Mouse (Mus musculus) heart, embryonic 14.5 days (tissue): ENCODE results near the gene Pstpip1. TPM values are rescaled to one million over a fixed set of nuclear protein-coding genes. Genes with fewer than 3 reads are reported as not detected.

Experiments
- ATAC-seq: fragments of 200-750 bp; cut with Nextera tagmentation; 2 replicates; pipeline ENCODE4 v1.8.0; 2017; ENCODE audit warnings: low read depth, moderate TSS enrichment; ENCODE audit not compliant: insufficient number of reproducible peaks, insufficient read depth, low FRiP score
- H3K27ac ChIP-seq, 2 experiments: fragments of 200-500 bp in 1 of 2; fragments of 300-500 bp in 1 of 2; sonication (generic) in 1 of 2; replicated peaks in 1 of 2; 2 replicates each; pipeline ENCODE4 v1.5.1; 2012 to 2014; ENCODE audit warnings: low read depth in 2 of 2, low read length in 2 of 2, control low read depth in 1 of 2, mild to moderate bottlenecking in 1 of 2, mixed read lengths in 1 of 2; ENCODE audit not compliant: control insufficient read depth in 1 of 2, insufficient read depth in 1 of 2
- H3K27me3 ChIP-seq: fragments of 300-500 bp; sonication (generic); 2 replicates; pipeline ENCODE4 v1.6.1; 2014; ENCODE audit warnings: mild to moderate bottlenecking, low read length, control low read depth; ENCODE audit not compliant: control insufficient read depth, insufficient read depth
- H3K36me3 ChIP-seq: fragments of 300-500 bp; sonication (generic); 2 replicates; pipeline ENCODE4 v1.6.1; 2014; ENCODE audit warnings: mild to moderate bottlenecking, control low read depth, low read length, mixed read lengths; ENCODE audit not compliant: control insufficient read depth, insufficient read depth
- H3K4me1 ChIP-seq, 2 experiments: fragments of 200-500 bp in 1 of 2; fragments of 300-500 bp in 1 of 2; sonication (generic) in 1 of 2; 2 replicates each; pipeline ENCODE4 v1.6.1; 2012 to 2014; ENCODE audit warnings: low read length in 2 of 2, control low read depth in 1 of 2, mixed read lengths in 1 of 2; ENCODE audit not compliant: control insufficient read depth in 2 of 2, insufficient read depth in 2 of 2
- H3K4me2 ChIP-seq: fragments of 300-500 bp; sonication (generic); 2 replicates; pipeline ENCODE4 v1.6.1; 2014; ENCODE audit warnings: mild to moderate bottlenecking, low read length
- H3K4me3 ChIP-seq, 2 experiments: fragments of 200-500 bp in 1 of 2; fragments of 300-500 bp in 1 of 2; sonication (generic) in 1 of 2; 2 replicates each; pipeline ENCODE4 v1.5.1; 2012 to 2014; ENCODE audit warnings: low read length in 2 of 2, mild to moderate bottlenecking in 2 of 2, control low read depth in 1 of 2, low read depth in 1 of 2, moderate library complexity in 1 of 2; ENCODE audit not compliant: control insufficient read depth in 1 of 2, insufficient read depth in 1 of 2
- H3K9ac ChIP-seq: fragments of 300-500 bp; sonication (generic); 2 replicates; pipeline ENCODE4 v1.6.1; 2014; ENCODE audit warnings: mild to moderate bottlenecking, low read length
- H3K9me3 ChIP-seq: fragments of 300-500 bp; sonication (generic); 2 replicates; pipeline ENCODE4 v1.6.1; 2016; ENCODE audit warnings: low read length, control low read depth; ENCODE audit not compliant: control insufficient read depth
- WGBS: fragments of 180-500 bp; shearing (Covaris S2); extraction: QIAGEN DNeasy Blood & Tissue Kit; methylation state at CpG from one replicate; pipeline ENCODE4 v1.1.7; 2014; 5-methylcytosine and 5-hydroxymethylcytosine counted together
- polyA plus RNA-seq: library from polyadenylated mRNA; unstranded; fragments of >200 nt; fragmentation: Nextera tagmentation; extraction: Ambion mirVana; gene quantifications from 2 replicates; pipeline ENCODE4 v1.2.1, GENCODE M21; 2014

Pstpip1 gene
- polyA plus RNA-seq, 1 experiment from 2014 or later, result 0.55 TPM

GRCm38 (mm10) chr9:56152482-56153007 is 62.8 kb downstream of the Pstpip1 start:
- no peak for ATAC-seq
- Histone ChIP-seq H3K9ac (peak overlapping the region; percentile 41), H3K4me3 (no peak overlapping the region), H3K27me3 (no peaks in the 10 kb centered on the region), H3K4me1 (peaks cover 10 to 42% of the 10 kb centered on the region in 2 experiments), H3K36me3 (peaks cover 5% of the 10 kb centered on the region), H3K27ac (peak overlapping the region; percentile 68 to 87), H3K9me3 (no peaks in the 10 kb centered on the region), H3K4me2 (peak overlapping the region; percentile 21)
- WGBS, result 68% methylated on average over 4 of the region's 4 CpGs

GRCm38 (mm10) chr9:56154572-56154971 is 64.8 kb downstream of the Pstpip1 start:
- peaks cover 4 to 52% of the 10 kb centered on the region in 2 experiments for H3K4me1 ChIP-seq
- 84% methylated on average over 5 of the region's 5 CpGs for WGBS
- H3K36me3 ChIP-seq, result peaks cover 5% of the 10 kb centered on the region
- no peaks in the 10 kb centered on the region for H3K27me3 ChIP-seq
- H3K9me3 ChIP-seq, result no peaks in the 10 kb centered on the region
- H3K9ac ChIP-seq, result no peak overlapping the region
- no peak for ATAC-seq
- no peak overlapping the region for H3K27ac ChIP-seq
- H3K4me3 ChIP-seq, result no peak overlapping the region
- H3K4me2 ChIP-seq, result no peak overlapping the region

GRCm38 (mm10) chr9:56158077-56158476 is 68.3 kb downstream of the Pstpip1 start:
- peaks cover 3 to 55% of the 10 kb centered on the region in 2 experiments for H3K4me1 ChIP-seq
- no peaks in the 10 kb centered on the region for H3K27me3 ChIP-seq
- H3K9ac ChIP-seq, result no peak overlapping the region
- H3K4me2 ChIP-seq, result no peak overlapping the region
- no peak overlapping the region for H3K4me3 ChIP-seq
- no peaks in the 10 kb centered on the region for H3K36me3 ChIP-seq
- 57% methylated on average over 2 of the region's 2 CpGs for WGBS
- H3K9me3 ChIP-seq, result no peaks in the 10 kb centered on the region
- no peak overlapping the region for H3K27ac ChIP-seq
- no peak for ATAC-seq

- ATAC-seq, result no peak
- peak overlapping the region; percentile 17 to 95; a peak in 3 of 4 replicates for H3K4me3 ChIP-seq
- peak overlapping the region; percentile 76 for H3K4me2 ChIP-seq
- H3K9me3 ChIP-seq, result no peaks in the 10 kb centered on the region
- no peaks in the 10 kb centered on the region for H3K36me3 ChIP-seq
- 5% methylated on average over 2 of the region's 2 CpGs for WGBS
- H3K27me3 ChIP-seq, result no peaks in the 10 kb centered on the region
- H3K4me1 ChIP-seq, result peaks cover 3 to 48% of the 10 kb centered on the region in 2 experiments
- peak overlapping the region; percentile 98 for H3K9ac ChIP-seq
- H3K27ac ChIP-seq, result peak overlapping the region in 1 of 2 experiments; percentile 95; a peak in 3 of 4 replicates
These were observed 69.7 kb downstream of the Pstpip1 start for GRCm38 (mm10) chr9:56159456-56159855.

GRCm38 (mm10) chr9:56160341-56161141 is 70.8 kb downstream of the Pstpip1 start:
- H3K4me2 ChIP-seq, result peak overlapping the region; percentile 76
- peak overlapping the region; percentile 91 to 95 for H3K4me3 ChIP-seq
- H3K4me1 ChIP-seq, result peaks cover 3 to 41% of the 10 kb centered on the region in 2 experiments
- peak overlapping the region; percentile 89 to 95 for H3K27ac ChIP-seq
- ATAC-seq, result peak; percentile 91
- peak overlapping the region; percentile 98 for H3K9ac ChIP-seq
- H3K36me3 ChIP-seq, result no peaks in the 10 kb centered on the region
- no peaks in the 10 kb centered on the region for H3K27me3 ChIP-seq
- WGBS, result under 1% methylated on average over 81 of the region's 82 CpGs
- H3K9me3 ChIP-seq, result no peaks in the 10 kb centered on the region

- no peak for ATAC-seq
These were observed 75.6 kb downstream of the Pstpip1 start, which contains the start of gene Tspan3 for GRCm38 (mm10) chr9:56165377-56165776. TSS of gene Tspan3 (minus strand) at chr9:56165477.

GRCm38 (mm10) chr9:56166161-56166560 is 76.4 kb downstream of the Pstpip1 start:
- Histone ChIP-seq H3K27ac (no peak overlapping the region), H3K36me3 (no peaks in the 10 kb centered on the region), H3K27me3 (no peaks in the 10 kb centered on the region), H3K4me2 (no peak overlapping the region), H3K9me3 (no peaks in the 10 kb centered on the region), H3K4me1 (peaks cover 3 to 10% of the 10 kb centered on the region in 2 experiments), H3K9ac (no peak overlapping the region), H3K4me3 (no peak overlapping the region)
- 49% methylated on average over 5 of the region's 5 CpGs for WGBS
- no peak for ATAC-seq

More at GRCm38 (mm10) chr9:56165377-56165776, 75.6 kb downstream of the Pstpip1 start, which contains the start of gene Tspan3:
- no peak within 1 kb of the TSS for H3K9ac ChIP-seq
- H3K4me1 ChIP-seq, result peaks cover 3 to 13% of the 10 kb centered on the region in 2 experiments
- H3K4me3 ChIP-seq, result no peak within 1 kb of the TSS
- H3K36me3 ChIP-seq, result no peaks in the 10 kb centered on the region
- H3K27ac ChIP-seq, result no peak within 1 kb of the TSS
- 87% methylated on average over 6 of the region's 6 CpGs for WGBS
- no peak within 1 kb of the TSS for H3K4me2 ChIP-seq
- H3K9me3 ChIP-seq, result no peaks in the 10 kb centered on the region
- H3K27me3 ChIP-seq, result no peaks in the 10 kb centered on the region
